ENCODE assay signal across 15 mouse cellular contexts in the genomic region with DNA sequence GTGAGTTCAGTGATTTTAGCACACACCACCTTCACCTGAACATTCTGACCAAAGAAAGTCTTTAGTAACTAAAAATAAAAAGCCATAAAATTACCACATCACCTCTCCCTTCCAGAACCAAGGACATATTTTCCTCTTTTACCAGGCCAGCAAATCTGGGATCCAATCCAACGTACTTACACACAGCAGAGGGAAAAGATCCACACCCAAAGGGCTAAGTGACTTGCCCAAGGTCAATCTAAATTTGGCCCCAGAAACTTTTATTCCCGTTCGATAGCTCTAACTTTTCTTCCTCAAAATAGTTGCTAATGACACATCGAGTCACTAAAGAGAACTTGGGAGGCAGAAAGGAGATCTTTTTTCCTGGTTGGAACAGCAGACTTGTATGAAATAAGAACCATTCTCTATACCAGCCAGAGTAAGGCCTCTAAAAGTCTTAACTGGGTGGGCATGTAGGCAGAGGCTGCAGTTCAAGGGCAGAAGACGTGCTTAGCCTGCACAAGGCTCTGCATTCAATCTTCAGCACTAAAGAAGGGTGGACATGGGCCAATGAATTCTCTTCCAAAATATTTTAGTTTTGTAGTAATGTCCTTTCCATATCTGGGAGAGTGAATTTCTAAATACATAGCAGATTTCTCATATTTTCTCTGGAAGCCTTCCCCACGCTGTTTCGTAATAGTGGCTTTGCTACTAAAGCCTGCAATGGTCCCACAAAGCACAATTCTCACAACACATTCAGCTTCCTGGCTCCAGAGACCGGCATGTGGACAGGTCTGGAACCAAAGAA. TPM values are rescaled to one million over a fixed set of nuclear protein-coding genes. Genes with fewer than 3 reads are reported as not detected.
DNase-seq lines count a peak whose midpoint lies in the region; ATAC-seq and TF ChIP-seq lines count a peak whose summit lies in the region.
"Had no signal": no experiment of that assay in that cellular context is flagged by ENCODE, and none has a peak within 500 bp of the region (broad histone marks: within the 10 kb centered on the region; RNA-seq: fewer than 3 reads in every experiment).

No protein-coding gene starts in this region.

- ATAC-seq in heart, embryonic 11.5 days (replicated peaks; ENCODE audit: insufficient number of reproducible peaks, low FRiP score, low TSS enrichment): no peak
- no peak for ATAC-seq in limb, embryonic 15.5 days (ENCODE audit: insufficient number of reproducible peaks, low FRiP score, low TSS enrichment, low read depth)
- ATAC-seq in CD4-positive, CD25-positive, alpha-beta regulatory T cell, adult 4 months: no peak
- ATAC-seq: activated CD4-positive, CD25-positive, alpha-beta regulatory T cell, adult 4 months; forebrain, embryonic 15.5 days had no signal

- H3K79me2 ChIP-seq in heart, adult 2 months (replicated peaks; ENCODE audit: control insufficient read depth, insufficient read depth, low read length): no peaks in the 10 kb centered on the region

- 38% methylated on average over 8 of the region's 8 CpGs for WGBS in heart, adult 2 months
- WGBS in heart, embryonic 11.5 days (ENCODE audit: insufficient replicate concordance): 83% methylated on average over 8 of the region's 8 CpGs
- WGBS in limb, embryonic 15.5 days: 47% methylated on average over 8 of the region's 8 CpGs

- no peak for TF ChIP-seq CTCF in heart, adult 2 months (IDR thresholded peaks at IDR 0.05)
- TF ChIP-seq CTCF in gastrocnemius, adult 2 months (IDR thresholded peaks at IDR 0.05): no peak

- no peaks in the 10 kb centered on the region for H3K9me3 ChIP-seq in heart, embryonic 11.5 days (replicated peaks; ENCODE audit: control insufficient read depth, low read length)
- no peaks in the 10 kb centered on the region for H3K9me3 ChIP-seq in limb, embryonic 15.5 days
- H3K9me3 ChIP-seq: forebrain, embryonic 15.5 days; hindbrain, embryonic 12.5 days; liver, embryonic 13.5 days had no signal

- no peak for TF ChIP-seq POLR2A in heart, adult 2 months (IDR thresholded peaks at IDR 0.05; ENCODE audit: insufficient read depth, low read depth, low read length)

- peak; percentile 28 to 48 for DNase-seq in heart, adult 2 months
- DNase-seq in NIH3T3 (ENCODE audit: low read depth): peak; percentile 94
- DNase-seq in gastrocnemius, adult 2 months: peak; percentile 31
- no peak for DNase-seq in spleen, postnatal 4 days (ENCODE audit: low spot score in 2 of 2)
- no peak for DNase-seq in cerebellum, adult 11 months
- DNase-seq: cerebellum, postnatal 10 days; liver, embryonic 13.5 days had no signal

- no peak overlapping the region for H3K4me3 ChIP-seq in heart, adult 2 months
- no peak overlapping the region for H3K4me3 ChIP-seq in heart, embryonic 11.5 days (ENCODE audit: low read depth, low read length)
- no peak overlapping the region for H3K4me3 ChIP-seq in gastrocnemius, adult 2 months
- H3K4me3 ChIP-seq in limb, embryonic 15.5 days: no peak overlapping the region
- H3K4me3 ChIP-seq: forebrain, embryonic 15.5 days; hindbrain, embryonic 12.5 days; liver, embryonic 13.5 days had no signal

- H3K27ac ChIP-seq in heart, adult 2 months: peak overlapping the region; percentile 75
- H3K27ac ChIP-seq in heart, embryonic 11.5 days (ENCODE audit: low read depth, low read length): no peak overlapping the region
- peak overlapping the region; percentile 78 for H3K27ac ChIP-seq in gastrocnemius, adult 2 months
- H3K27ac ChIP-seq in limb, embryonic 15.5 days: peak overlapping the region; percentile 74
- H3K27ac ChIP-seq: forebrain, embryonic 15.5 days; hindbrain, embryonic 12.5 days; liver, embryonic 13.5 days had no signal

- TF ChIP-seq EP300 in heart, adult 2 months (IDR thresholded peaks at IDR 0.05; ENCODE audit: insufficient read depth, low read depth, low read length): no peak

- peaks cover 8% of the 10 kb centered on the region for H3K4me1 ChIP-seq in heart, adult 2 months (ENCODE audit: control insufficient read depth, insufficient read depth, low read length)
- no peaks in the 10 kb centered on the region for H3K4me1 ChIP-seq in heart, embryonic 11.5 days (ENCODE audit: control insufficient read depth, insufficient read depth, low read length)
- H3K4me1 ChIP-seq in limb, embryonic 15.5 days: peaks cover 13% of the 10 kb centered on the region
- H3K4me1 ChIP-seq: forebrain, embryonic 15.5 days; hindbrain, embryonic 12.5 days; liver, embryonic 13.5 days had no signal

- H3K9ac ChIP-seq in heart, adult 2 months (ENCODE audit: low read depth, low read length): no peak overlapping the region
- H3K9ac ChIP-seq in heart, embryonic 11.5 days (ENCODE audit: low read depth, low read length): no peak overlapping the region
- H3K9ac ChIP-seq in limb, embryonic 15.5 days: no peak overlapping the region
- H3K9ac ChIP-seq: forebrain, embryonic 15.5 days; hindbrain, embryonic 12.5 days; liver, embryonic 13.5 days had no signal

- H3K27me3 ChIP-seq in heart, adult 2 months (ENCODE audit: control insufficient read depth, insufficient read depth, low read length): no peaks in the 10 kb centered on the region
- no peaks in the 10 kb centered on the region for H3K27me3 ChIP-seq in heart, embryonic 11.5 days (ENCODE audit: control insufficient read depth, insufficient read depth, low read length)
- H3K27me3 ChIP-seq in limb, embryonic 15.5 days: peaks cover 5% of the 10 kb centered on the region; the same call in 1 of the 2 replicates
- H3K27me3 ChIP-seq: CH12.LX; forebrain, embryonic 15.5 days; liver, embryonic 13.5 days had no signal

- no peak overlapping the region for H3K4me2 ChIP-seq in heart, embryonic 11.5 days
- no peak overlapping the region for H3K4me2 ChIP-seq in limb, embryonic 15.5 days
- H3K4me2 ChIP-seq: forebrain, embryonic 15.5 days; hindbrain, embryonic 12.5 days; liver, embryonic 13.5 days had no signal

- intact Hi-C loops in heart, adult 2 months (cut with DNase I): no loop called here
- intact Hi-C loops in gastrocnemius, adult 2 months (cut with DNase I): no loop called here

- H3K36me3 ChIP-seq in heart, adult 2 months (ENCODE audit: control insufficient read depth, insufficient read depth, low read length): peaks cover 7% of the 10 kb centered on the region
- no peaks in the 10 kb centered on the region for H3K36me3 ChIP-seq in heart, embryonic 11.5 days (ENCODE audit: control insufficient read depth, insufficient read depth, low read length)
- no peaks in the 10 kb centered on the region for H3K36me3 ChIP-seq in limb, embryonic 15.5 days
- H3K36me3 ChIP-seq: forebrain, embryonic 15.5 days; hindbrain, embryonic 12.5 days; liver, embryonic 13.5 days had no signal

RNA-seq across cellular contexts. Expression of a gene that starts 42.7 kb away (rescaled TPM):
- under 1 TPM; 0.30 to 0.47 TPM for total RNA-seq in heart, adult 2 months (2021)
- 0.23 TPM in 1 of 2 replicates, not detected in the other for polyA plus RNA-seq in heart, adult 2 months (2012; rRNA removed)
- 2.6 and 5.0 TPM in 2 replicates for polyA plus RNA-seq in heart, embryonic 11.5 days (2014; fragmentation: Nextera tagmentation; extraction: Ambion mirVana)
- not detected for total RNA-seq in gastrocnemius, adult 2 months (2021)
- 2.4 and 3.9 TPM in 2 replicates for polyA plus RNA-seq in limb, embryonic 15.5 days (2015; fragmentation: Nextera tagmentation; extraction: Ambion mirVana)
- polyA plus RNA-seq in CD4-positive, CD25-positive, alpha-beta regulatory T cell, adult 4 months (2017; shearing (Covaris generic)): under 1 TPM in 1 of 2 experiments, not detected in 1; 0.42 TPM

RNA-seq across cellular contexts. Expression of a gene that starts 43.6 kb away (rescaled TPM):
- total RNA-seq in heart, adult 2 months (2021): not detected
- not detected in 2 replicates for polyA plus RNA-seq in heart, adult 2 months (2012; rRNA removed)
- polyA plus RNA-seq in heart, embryonic 11.5 days (2014; fragmentation: Nextera tagmentation; extraction: Ambion mirVana): not detected in 2 replicates
- total RNA-seq in gastrocnemius, adult 2 months (2021): not detected
- polyA plus RNA-seq in limb, embryonic 15.5 days (2015; fragmentation: Nextera tagmentation; extraction: Ambion mirVana): not detected in 2 replicates
- not detected for polyA plus RNA-seq in CD4-positive, CD25-positive, alpha-beta regulatory T cell, adult 4 months (2017; shearing (Covaris generic))
- total RNA-seq: layer of hippocampus, postnatal 10 days had no signal
- polyA plus RNA-seq: hindbrain, embryonic 12.5 days; liver, embryonic 13.5 days had no signal

Comparison
In these comparisons a context has a peak if more than half of its experiments do, and no peak if none do; other contexts are left out.
1. DNase-seq: peak in heart, adult 2 months (2 of 2), NIH3T3 (single experiment) and gastrocnemius, adult 2 months (single experiment); none in spleen, postnatal 4 days (0 of 2) and cerebellum, adult 11 months (single experiment).